Mouse (Mus musculus) C2C12 (cell line): Measurements from ENCODE around the gene Trpc3.

ENCODE experiments used
- CEBPB ChIP-seq: IDR thresholded peaks from one replicate; pipeline ENCODE4 v1.6.1; 2011; ENCODE audit warnings: low read depth, mild to moderate bottlenecking, control low read depth, moderate library complexity
- CTCF ChIP-seq: IDR thresholded peaks from one replicate; pipeline ENCODE4 v1.5.1; 2011; ENCODE audit not compliant: control insufficient read depth, insufficient read depth, insufficient read length
- MAX ChIP-seq: IDR thresholded peaks from one replicate; pipeline ENCODE4 v1.6.1; 2011; ENCODE audit warnings: mild to moderate bottlenecking, control low read depth

DNA sequence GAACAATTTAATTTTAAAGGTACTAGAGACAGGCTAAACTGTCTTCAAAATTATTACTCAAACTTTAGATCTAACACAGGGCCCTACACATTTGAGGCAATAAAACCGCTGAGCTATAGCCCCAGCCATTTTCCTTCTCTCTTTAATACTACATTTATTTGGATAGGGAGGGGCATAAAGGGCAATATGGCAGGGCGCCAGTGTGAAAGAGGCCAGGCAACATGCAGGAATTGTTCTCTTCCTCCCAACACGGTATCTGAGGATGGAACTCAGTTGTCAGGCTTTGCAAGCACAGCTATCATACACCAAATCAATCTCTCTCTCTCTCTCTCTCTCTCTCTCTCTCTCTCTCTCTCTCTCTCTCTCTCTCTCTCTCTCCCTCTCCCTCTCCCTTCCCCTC, 91.2 kb downstream of the Trpc3 start:
- TF ChIP-seq MAX (no peak), CTCF (no peak), CEBPB (no peak)
